Mouse (Mus musculus) left cerebral cortex, postnatal 36 days (tissue): Measurements from ENCODE around the gene Tmem104. TPM values are rescaled to one million over a fixed set of nuclear protein-coding genes. Genes with fewer than 3 reads are reported as not detected.

Experiments
- DNase-seq, 2 experiments: peaks; one replicate each; pipeline ENCODE4 v3.0.0; 2021 to 2022; ENCODE audit warnings: low spot score in 2 of 2, mixed read lengths in 1 of 2
- intact Hi-C: fragments of 180-260 bp; cut with DNase I; formaldehyde crosslinking; loops from one replicate; pipeline ENCODE4 v1.15.1; 2025
- total RNA-seq, 2 experiments: library from RNA; stranded (reverse); gene quantifications; 2 replicates each; pipeline ENCODE4 v1.2.3; 2021

Tmem104 gene
- 10 to 100 TPM; 14.2 to 15.4 TPM for total RNA-seq

- intact Hi-C loops = no loop called here
- DNase-seq = peak; percentile 99 to 100
Observed at GRCm38 (mm10) chr11:115187224-115187639, at the start of gene Tmem104. Tmem104 (plus strand) TSS chr11:115187487.

GRCm38 (mm10) chr11:115138597-115139262, 48.6 kb upstream of the Tmem104 start:
- intact Hi-C loops = no loop called here
- no peak for DNase-seq

- DNase-seq = no peak
- intact Hi-C loops = no loop called here
Observed at GRCm38 (mm10) chr11:115141970-115142369, 45.3 kb upstream of the Tmem104 start.

GRCm38 (mm10) chr11:115147813-115148212, 39.5 kb upstream of the Tmem104 start:
- intact Hi-C loops = no loop called here
- DNase-seq = no peak

- DNase-seq = no peak
- intact Hi-C loops = no loop called here
Observed at GRCm38 (mm10) chr11:115150741-115151254, 36.5 kb upstream of the Tmem104 start.

GRCm38 (mm10) chr11:115151755-115152429, 35.4 kb upstream of the Tmem104 start:
- DNase-seq = no peak
- intact Hi-C loops = loop anchor here (1.0 kb wide), 1 partner anchor 70 kb away; no protein-coding TSS in a partner anchor

GRCm38 (mm10) chr11:115153088-115153487, 34.2 kb upstream of the Tmem104 start:
- intact Hi-C loops = no loop called here
- DNase-seq = no peak

GRCm38 (mm10) chr11:115153699-115154292, 33.5 kb upstream of the Tmem104 start:
- peak; percentile 52 to 58 for DNase-seq
- intact Hi-C loops = no loop called here

GRCm38 (mm10) chr11:115155053-115155634, 32.1 kb upstream of the Tmem104 start:
- intact Hi-C loops = no loop called here
- DNase-seq = no peak

GRCm38 (mm10) chr11:115157933-115158719, 29.2 kb upstream of the Tmem104 start:
- DNase-seq = no peak
- intact Hi-C loops = no loop called here

- intact Hi-C loops = loop anchor here (2.0 kb wide), 1 partner anchor 109 kb away; no protein-coding TSS in a partner anchor
- DNase-seq = peak in 1 of 2 experiments; percentile 42
Observed at GRCm38 (mm10) chr11:115160016-115160797, 27.1 kb upstream of the Tmem104 start.

GRCm38 (mm10) chr11:115160883-115161577, 26.3 kb upstream of the Tmem104 start:
- intact Hi-C loops = loop anchor here (1.0 to 2.0 kb wide), 2 partner anchors 21 to 108 kb away; no protein-coding TSS in a partner anchor
- DNase-seq = no peak

GRCm38 (mm10) chr11:115161578-115162204, 25.6 kb upstream of the Tmem104 start:
- DNase-seq = no peak

GRCm38 (mm10) chr11:115162205-115162601, 25.1 kb upstream of the Tmem104 start:
- DNase-seq = no peak
- intact Hi-C loops = no loop called here

More at GRCm38 (mm10) chr11:115161578-115162204, 25.6 kb upstream of the Tmem104 start:
- intact Hi-C loops = loop anchor here (1.0 to 2.0 kb wide), 2 partner anchors 21 to 107 kb away; no protein-coding TSS in a partner anchor

GRCm38 (mm10) chr11:115162832-115163480, 24.3 kb upstream of the Tmem104 start, which contains the start of gene Slc9a3r1:
Slc9a3r1 (plus strand) TSS chr11:115163341.
- intact Hi-C loops = no loop called here
- DNase-seq = peak; percentile 87 to 90

GRCm38 (mm10) chr11:115163568-115164150, 23.6 kb upstream of the Tmem104 start:
- no peak for DNase-seq
- intact Hi-C loops = no loop called here
